Mouse (Mus musculus): ENCODE data around the gene Gstp1. TPM values are rescaled to one million over a fixed set of nuclear protein-coding genes. Genes with fewer than 3 reads are reported as not detected.
A peak's percentile ranks its signal among the peaks of the same experiment; 100 is the strongest.

The Gstp1 gene
- polyA plus RNA-seq (2015; fragmentation: Nextera tagmentation; extraction: Ambion mirVana), result 1,107 and 1,114 TPM in 2 replicates

DNA sequence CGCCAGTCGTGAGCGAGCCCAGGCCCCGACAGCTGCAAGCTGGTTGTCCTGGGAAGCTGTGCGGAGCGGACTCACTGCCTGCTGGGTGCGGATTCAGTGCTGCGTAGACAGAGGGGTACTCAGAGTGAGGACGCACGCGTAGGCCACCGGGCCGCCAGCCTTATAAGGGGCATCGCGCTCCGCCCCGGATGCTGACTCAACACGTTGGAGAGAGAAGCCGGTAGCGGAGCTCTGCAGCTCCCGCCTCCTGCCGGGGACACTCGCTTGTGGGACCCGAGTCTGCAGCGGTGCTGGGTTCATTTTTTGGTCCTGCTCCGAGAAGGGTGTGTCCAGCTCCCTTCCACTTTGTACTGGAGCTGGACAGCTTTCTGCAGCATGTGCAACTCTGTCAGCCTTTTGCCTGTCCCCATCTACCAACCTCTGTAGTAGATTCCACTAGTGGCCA lies at the start of gene Gstp1:
TSS of gene Gstp1 (minus strand) at position 198 of the 445 bp plus-strand sequence.
- Histone ChIP-seq H3K4me3 (ENCODE audit: low read length) (peak within 1 kb of the TSS; percentile 72), H3K27ac (ENCODE audit: low read length) (peak within 1 kb of the TSS; percentile 84), H3K36me3 (ENCODE audit: control insufficient read depth, insufficient read depth, low read length) (0 out of 2 replicates have a peak, but pooled peaks cover 2% of the 10 kb centered on the region), H3K9ac (ENCODE audit: low read depth, low read length) (peak within 1 kb of the TSS; percentile 86), H3K9me3 (ENCODE audit: control insufficient read depth, low read length) (no peaks in the 10 kb centered on the region), H3K4me1 (ENCODE audit: control insufficient read depth, insufficient read depth, low read length) (peaks cover 16% of the 10 kb centered on the region), H3K4me2 (ENCODE audit: low read depth, low read length) (peak within 1 kb of the TSS; percentile 80), H3K27me3 (replicated peaks; ENCODE audit: control insufficient read depth, insufficient read depth, low read length) (no peaks in the 10 kb centered on the region)
- WGBS, result under 1% methylated on average over 26 of the region's 26 CpGs
- ATAC-seq, result peak; percentile 78

DNA sequence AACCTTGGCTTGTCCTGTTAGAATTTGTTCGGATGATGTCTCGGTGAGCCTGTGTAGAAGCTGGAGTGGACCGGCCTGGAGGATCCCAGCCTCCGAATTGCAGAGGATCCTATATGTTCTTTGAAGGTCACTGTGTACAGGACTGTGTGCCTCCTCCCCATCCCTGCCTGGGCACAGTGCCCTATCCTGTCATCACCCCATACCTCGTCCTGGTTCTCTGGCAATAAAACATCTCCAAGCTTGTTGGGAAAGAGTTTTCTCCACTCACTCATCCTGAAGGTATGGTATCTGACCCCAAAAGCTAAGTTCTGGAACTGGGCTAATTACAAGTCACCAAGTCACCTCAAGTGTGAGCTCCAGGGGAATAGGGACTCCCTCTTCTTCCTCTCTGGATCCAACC lies 49.3 kb upstream of the Gstp1 start:
- no peak overlapping the region for H3K9ac ChIP-seq (ENCODE audit: low read depth, low read length)
- H3K9me3 ChIP-seq (ENCODE audit: control insufficient read depth, low read length), result no peaks in the 10 kb centered on the region
- no peaks in the 10 kb centered on the region for H3K36me3 ChIP-seq (ENCODE audit: control insufficient read depth, insufficient read depth, low read length)
- H3K27me3 ChIP-seq (replicated peaks; ENCODE audit: control insufficient read depth, insufficient read depth, low read length), result no peaks in the 10 kb centered on the region
- no peak overlapping the region for H3K4me2 ChIP-seq (ENCODE audit: low read depth, low read length)
- WGBS, result 86% methylated on average over 5 of the region's 5 CpGs
- no peak for ATAC-seq
- H3K27ac ChIP-seq (ENCODE audit: low read length), result no peak overlapping the region
- H3K4me1 ChIP-seq (ENCODE audit: control insufficient read depth, insufficient read depth, low read length), result no peaks in the 10 kb centered on the region
- H3K4me3 ChIP-seq (ENCODE audit: low read length), result no peak overlapping the region

GRCm38 (mm10) chr19:4086156-4086555 lies 48.4 kb upstream of the Gstp1 start:
- H3K4me1 ChIP-seq (ENCODE audit: control insufficient read depth, insufficient read depth, low read length), result no peaks in the 10 kb centered on the region
- WGBS, result 91% methylated on average over 15 of the region's 15 CpGs

GRCm38 (mm10) chr19:4084984-4085383 lies 47.2 kb upstream of the Gstp1 start:
- Histone ChIP-seq H3K4me2 (ENCODE audit: low read depth, low read length) (no peak overlapping the region), H3K36me3 (ENCODE audit: control insufficient read depth, insufficient read depth, low read length) (no peaks in the 10 kb centered on the region), H3K27me3 (replicated peaks; ENCODE audit: control insufficient read depth, insufficient read depth, low read length) (no peaks in the 10 kb centered on the region), H3K4me1 (ENCODE audit: control insufficient read depth, insufficient read depth, low read length) (no peaks in the 10 kb centered on the region), H3K9me3 (ENCODE audit: control insufficient read depth, low read length) (no peaks in the 10 kb centered on the region), H3K4me3 (ENCODE audit: low read length) (no peak overlapping the region), H3K9ac (ENCODE audit: low read depth, low read length) (no peak overlapping the region), H3K27ac (ENCODE audit: low read length) (no peak overlapping the region)
- 93% methylated on average over 1 of the region's 1 CpGs for WGBS
- ATAC-seq, result no peak

More at GRCm38 (mm10) chr19:4086156-4086555, 48.4 kb upstream of the Gstp1 start:
- Histone ChIP-seq H3K9ac (ENCODE audit: low read depth, low read length) (no peak overlapping the region), H3K9me3 (ENCODE audit: control insufficient read depth, low read length) (no peaks in the 10 kb centered on the region), H3K27ac (ENCODE audit: low read length) (no peak overlapping the region), H3K36me3 (ENCODE audit: control insufficient read depth, insufficient read depth, low read length) (no peaks in the 10 kb centered on the region), H3K4me3 (ENCODE audit: low read length) (no peak overlapping the region), H3K27me3 (replicated peaks; ENCODE audit: control insufficient read depth, insufficient read depth, low read length) (no peaks in the 10 kb centered on the region), H3K4me2 (ENCODE audit: low read depth, low read length) (no peak overlapping the region)
- no peak for ATAC-seq

DNA sequence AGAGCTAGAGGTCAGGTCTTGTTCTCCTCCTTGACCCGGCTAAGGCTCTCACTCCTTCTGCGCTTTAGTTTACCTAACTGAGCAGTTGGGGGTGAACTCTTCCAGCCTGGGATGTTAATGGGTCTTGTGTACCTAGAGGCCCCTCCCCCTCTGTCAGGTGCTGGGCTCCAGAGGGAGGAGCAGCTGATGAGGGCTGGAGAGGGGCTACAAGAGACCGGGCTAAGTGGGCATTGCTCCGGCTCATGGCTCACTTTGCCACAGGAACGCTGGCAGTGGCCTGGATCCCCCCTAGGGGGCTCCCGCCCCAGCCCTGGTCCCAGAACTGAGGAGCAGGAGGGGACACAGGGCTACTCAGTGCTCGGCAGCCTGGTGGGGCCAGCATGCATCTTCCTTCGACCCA lies 46.0 kb upstream of the Gstp1 start:
- Histone ChIP-seq H3K9ac (ENCODE audit: low read depth, low read length) (no peak overlapping the region; the same call in 1 of the 2 replicates), H3K4me2 (ENCODE audit: low read depth, low read length) (no peak overlapping the region), H3K4me1 (ENCODE audit: control insufficient read depth, insufficient read depth, low read length) (no peaks in the 10 kb centered on the region), H3K4me3 (ENCODE audit: low read length) (no peak overlapping the region), H3K27ac (ENCODE audit: low read length) (no peak overlapping the region), H3K9me3 (ENCODE audit: control insufficient read depth, low read length) (no peaks in the 10 kb centered on the region), H3K27me3 (replicated peaks; ENCODE audit: control insufficient read depth, insufficient read depth, low read length) (no peaks in the 10 kb centered on the region), H3K36me3 (ENCODE audit: control insufficient read depth, insufficient read depth, low read length) (no peaks in the 10 kb centered on the region)
- 33% methylated on average over 8 of the region's 8 CpGs for WGBS
- ATAC-seq, result no peak

DNA sequence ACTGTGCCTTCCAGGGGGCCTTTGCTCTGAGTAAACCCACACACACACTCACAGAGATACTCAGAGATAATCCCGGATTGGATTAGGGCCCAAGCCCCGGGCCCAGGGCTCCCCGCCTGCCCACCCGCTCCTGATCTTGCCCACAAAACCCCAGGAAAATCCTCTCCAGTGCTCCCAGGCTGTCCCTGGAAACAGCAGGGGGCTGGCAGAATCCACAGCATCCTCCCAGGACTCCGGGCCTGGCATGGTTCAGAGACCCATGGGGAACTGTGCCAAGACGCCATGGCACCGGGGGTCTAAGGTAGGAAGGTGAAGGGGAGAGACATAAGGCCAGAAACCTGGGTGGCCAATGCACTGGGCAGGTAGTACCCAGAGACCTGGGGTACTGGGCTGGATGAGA lies 45.5 kb upstream of the Gstp1 start:
- no peaks in the 10 kb centered on the region for H3K9me3 ChIP-seq (ENCODE audit: control insufficient read depth, low read length)
- no peak overlapping the region for H3K9ac ChIP-seq (ENCODE audit: low read depth, low read length)
- no peaks in the 10 kb centered on the region for H3K27me3 ChIP-seq (replicated peaks; ENCODE audit: control insufficient read depth, insufficient read depth, low read length)
- no peak overlapping the region for H3K27ac ChIP-seq (ENCODE audit: low read length)
- no peak overlapping the region for H3K4me2 ChIP-seq (ENCODE audit: low read depth, low read length)
- no peaks in the 10 kb centered on the region for H3K4me1 ChIP-seq (ENCODE audit: control insufficient read depth, insufficient read depth, low read length)
- ATAC-seq, result no peak
- no peaks in the 10 kb centered on the region for H3K36me3 ChIP-seq (ENCODE audit: control insufficient read depth, insufficient read depth, low read length)
- H3K4me3 ChIP-seq (ENCODE audit: low read length), result no peak overlapping the region
- WGBS, result 83% methylated on average over 7 of the region's 7 CpGs

- Histone ChIP-seq H3K36me3 (ENCODE audit: control insufficient read depth, insufficient read depth, low read length) (no peaks in the 10 kb centered on the region), H3K27ac (ENCODE audit: low read length) (no peak overlapping the region), H3K9ac (ENCODE audit: low read depth, low read length) (no peak overlapping the region), H3K9me3 (ENCODE audit: control insufficient read depth, low read length) (no peaks in the 10 kb centered on the region), H3K27me3 (replicated peaks; ENCODE audit: control insufficient read depth, insufficient read depth, low read length) (no peaks in the 10 kb centered on the region), H3K4me2 (ENCODE audit: low read depth, low read length) (no peak overlapping the region), H3K4me1 (ENCODE audit: control insufficient read depth, insufficient read depth, low read length) (no peaks in the 10 kb centered on the region), H3K4me3 (ENCODE audit: low read length) (no peak overlapping the region)
- ATAC-seq, result no peak
- WGBS, result 75% methylated on average over 11 of the region's 11 CpGs
These were observed 44.6 kb upstream of the Gstp1 start for GRCm38 (mm10) chr19:4082219-4082965.

DNA sequence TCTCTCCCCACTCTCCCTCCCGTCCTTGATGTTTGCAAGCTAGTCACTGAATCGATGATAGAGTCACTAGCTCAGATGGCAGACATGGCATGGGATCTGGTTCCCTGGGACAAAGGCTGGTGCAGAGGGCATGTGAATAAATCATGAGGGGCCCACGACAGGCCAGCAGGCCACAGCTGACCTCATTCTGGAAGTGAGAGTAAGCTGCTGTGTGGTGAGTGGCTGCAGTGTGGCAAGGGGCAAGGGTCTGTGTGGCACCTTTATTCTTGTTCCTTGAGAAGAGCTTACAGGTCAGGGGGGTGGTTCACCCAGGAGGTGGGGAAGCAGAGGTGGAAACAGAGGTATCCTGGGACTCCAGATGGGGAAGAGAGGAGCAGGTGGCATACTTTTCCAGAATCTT lies 43.6 kb upstream of the Gstp1 start, which contains the start of gene Cabp2:
TSS of gene Cabp2 (plus strand) at position 185 of the 400 bp plus-strand sequence.
- H3K9ac ChIP-seq (ENCODE audit: low read depth, low read length), result no peak within 1 kb of the TSS
- no peaks in the 10 kb centered on the region for H3K36me3 ChIP-seq (ENCODE audit: control insufficient read depth, insufficient read depth, low read length)
- H3K27ac ChIP-seq (ENCODE audit: low read length), result no peak within 1 kb of the TSS
- no peak within 1 kb of the TSS for H3K4me3 ChIP-seq (ENCODE audit: low read length)
- H3K4me1 ChIP-seq (ENCODE audit: control insufficient read depth, insufficient read depth, low read length), result no peaks in the 10 kb centered on the region
- no peak within 1 kb of the TSS for H3K4me2 ChIP-seq (ENCODE audit: low read depth, low read length)
- ATAC-seq, result no peak
- no peaks in the 10 kb centered on the region for H3K27me3 ChIP-seq (replicated peaks; ENCODE audit: control insufficient read depth, insufficient read depth, low read length)
- no peaks in the 10 kb centered on the region for H3K9me3 ChIP-seq (ENCODE audit: control insufficient read depth, low read length)
- 66% methylated on average over 3 of the region's 3 CpGs for WGBS

DNA sequence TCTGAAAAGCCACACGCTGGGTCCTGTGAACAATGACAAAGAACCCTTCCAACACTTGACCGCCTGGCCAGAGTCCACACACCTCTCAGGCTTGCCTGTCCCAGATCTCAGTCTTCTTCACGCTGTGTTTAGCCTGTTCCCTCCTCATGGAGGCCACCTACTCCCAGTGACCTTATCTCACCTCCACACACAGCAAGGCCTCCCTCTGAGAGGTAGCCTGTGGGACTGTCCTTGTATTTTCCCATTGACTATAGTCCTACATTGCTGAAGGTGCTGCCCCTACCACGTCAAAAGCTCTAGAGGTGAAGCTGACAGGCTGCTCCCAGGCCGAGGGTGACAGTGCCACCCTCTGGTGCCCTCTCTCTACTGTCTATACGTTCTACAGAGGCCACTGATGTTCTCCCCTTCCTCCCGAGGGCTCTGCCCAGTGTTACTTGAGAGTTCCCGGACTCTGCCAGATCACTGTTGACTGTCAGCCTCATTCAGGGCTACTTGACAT lies 42.8 kb upstream of the Gstp1 start:
- H3K4me2 ChIP-seq (ENCODE audit: low read depth, low read length), result no peak overlapping the region
- no peak overlapping the region for H3K9ac ChIP-seq (ENCODE audit: low read depth, low read length)
- ATAC-seq, result peak; percentile 33; the same call in 1 of the 2 replicates
- no peaks in the 10 kb centered on the region for H3K9me3 ChIP-seq (ENCODE audit: control insufficient read depth, low read length)
- no peak overlapping the region for H3K27ac ChIP-seq (ENCODE audit: low read length)
- WGBS, result 69% methylated on average over 8 of the region's 8 CpGs
- no peaks in the 10 kb centered on the region for H3K36me3 ChIP-seq (ENCODE audit: control insufficient read depth, insufficient read depth, low read length)
- H3K4me3 ChIP-seq (ENCODE audit: low read length), result no peak overlapping the region
- no peaks in the 10 kb centered on the region for H3K27me3 ChIP-seq (replicated peaks; ENCODE audit: control insufficient read depth, insufficient read depth, low read length)
- H3K4me1 ChIP-seq (ENCODE audit: control insufficient read depth, insufficient read depth, low read length), result no peaks in the 10 kb centered on the region
